Mouse (Mus musculus): Measurements from ENCODE around the gene Zbtb18. TPM values are rescaled to one million over a fixed set of nuclear protein-coding genes. Genes with fewer than 3 reads are reported as not detected.

Zbtb18 gene
- 5.3 and 5.4 TPM in 2 replicates for polyA plus RNA-seq (2012; rRNA removed; ENCODE audit: low replicate concordance)

GRCm38 (mm10) chr1:177442196-177442808, at the start of gene Zbtb18:
Gene Zbtb18, plus strand, starts transcription at chr1:177442351.

Other genes with a start within 250 kb of the Zbtb18 start
- gene Akt3, start 184.1 kb upstream of the Zbtb18 start, polyA plus RNA-seq (2012; rRNA removed; ENCODE audit: low replicate concordance): 0.98 and 2.4 TPM in 2 replicates